Mouse (Mus musculus): ENCODE measurements around the gene Fbxw7.
A peak's percentile ranks its signal among the peaks of the same experiment; 100 is the strongest.

Fbxw7 gene

GRCm38 (mm10) chr3:84814762-84815381 is at the start of gene Fbxw7:
Fbxw7 (plus strand) TSS chr3:84815268.
- peak; percentile 50 for DNase-seq

GRCm38 (mm10) chr3:84768940-84769339 is 46.1 kb upstream of the Fbxw7 start:
- DNase-seq = no peak

- DNase-seq = no peak
These were observed 45.7 kb upstream of the Fbxw7 start for GRCm38 (mm10) chr3:84769411-84769810.

- no peak for DNase-seq
These were observed 44.5 kb upstream of the Fbxw7 start for GRCm38 (mm10) chr3:84770518-84770917.

GRCm38 (mm10) chr3:84771980-84772379 is 43.1 kb upstream of the Fbxw7 start:
- no peak for DNase-seq

GRCm38 (mm10) chr3:84774246-84775066 is 40.6 kb upstream of the Fbxw7 start:
- no peak for DNase-seq

- no peak for DNase-seq
These were observed 40.0 kb upstream of the Fbxw7 start for GRCm38 (mm10) chr3:84775067-84775423.

- DNase-seq = no peak
These were observed 39.5 kb upstream of the Fbxw7 start for GRCm38 (mm10) chr3:84775577-84775976.

GRCm38 (mm10) chr3:84776084-84776483 is 39.0 kb upstream of the Fbxw7 start:
- DNase-seq = no peak

GRCm38 (mm10) chr3:84787914-84788313 is 27.2 kb upstream of the Fbxw7 start:
- DNase-seq = no peak

GRCm38 (mm10) chr3:84804036-84804435 is 11.0 kb upstream of the Fbxw7 start:
- no peak for DNase-seq

GRCm38 (mm10) chr3:84806206-84806605 is 8.9 kb upstream of the Fbxw7 start:
- DNase-seq = no peak

GRCm38 (mm10) chr3:84807826-84808225 is 7.2 kb upstream of the Fbxw7 start:
- DNase-seq = no peak

GRCm38 (mm10) chr3:84808906-84809305 is 6.2 kb upstream of the Fbxw7 start:
- DNase-seq = no peak

- no peak for DNase-seq
These were observed 4.3 kb upstream of the Fbxw7 start for GRCm38 (mm10) chr3:84810803-84811202.

- no peak for DNase-seq
These were observed 1.5 kb upstream of the Fbxw7 start for GRCm38 (mm10) chr3:84813436-84814156.

GRCm38 (mm10) chr3:84814157-84814761 is 809 bp upstream of the Fbxw7 start:
- peak; percentile 100 for DNase-seq

GRCm38 (mm10) chr3:84815461-84815860 is 393 bp downstream of the Fbxw7 start:
- DNase-seq = peak; percentile 68

- DNase-seq = no peak
These were observed 1.9 kb downstream of the Fbxw7 start for GRCm38 (mm10) chr3:84816951-84817350.

- no peak for DNase-seq
These were observed 5.7 kb downstream of the Fbxw7 start for GRCm38 (mm10) chr3:84820654-84821201.

GRCm38 (mm10) chr3:84825990-84826389 is 10.9 kb downstream of the Fbxw7 start:
- no peak for DNase-seq

GRCm38 (mm10) chr3:84826405-84826804 is 11.3 kb downstream of the Fbxw7 start:
- peak; percentile 14 for DNase-seq

- DNase-seq = no peak
These were observed 11.9 kb downstream of the Fbxw7 start for GRCm38 (mm10) chr3:84826938-84827337.

All from kidney, postnatal 10 days (tissue).